Mouse (Mus musculus) T-helper 17 cell (primary cell): ENCODE measurements around the gene Faap20.

Source experiments
- in situ Hi-C, 2 experiments: fragments of 300-600 bp; cut with MboI, MseI; formaldehyde crosslinking; loops; 1 replicate in 1 of 2; 2 replicates in 1 of 2; pipeline ENCODE4 v1.15.1; 2025; ENCODE audit warnings: high pct_unique_total_duplicates in 2 of 2

Gene Faap20

DNA sequence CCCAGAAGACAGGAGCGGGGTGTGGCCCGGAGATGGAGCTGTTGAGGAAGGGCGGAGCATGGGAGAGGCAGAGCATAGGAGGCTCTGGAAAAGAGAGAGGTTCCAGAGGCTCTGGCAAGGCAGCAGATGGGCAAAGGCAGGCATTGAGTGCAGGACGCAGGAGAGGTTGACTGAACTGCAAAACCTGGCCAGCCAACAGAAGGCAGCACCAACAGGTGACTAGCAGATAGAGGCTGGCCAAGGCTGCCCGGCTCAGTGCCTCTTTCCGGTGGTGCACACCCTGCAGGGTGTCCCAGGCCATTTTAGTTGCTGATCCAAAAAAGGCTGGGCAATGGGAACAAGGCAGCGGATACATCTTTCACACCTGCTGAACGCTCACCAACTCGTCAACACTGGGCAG, 7.8 kb upstream of the Faap20 start:
- in situ Hi-C loops: loop anchor here in 1 of 2 experiments (10.0 kb wide), 1 partner anchor 297 kb away; no protein-coding TSS in a partner anchor

DNA sequence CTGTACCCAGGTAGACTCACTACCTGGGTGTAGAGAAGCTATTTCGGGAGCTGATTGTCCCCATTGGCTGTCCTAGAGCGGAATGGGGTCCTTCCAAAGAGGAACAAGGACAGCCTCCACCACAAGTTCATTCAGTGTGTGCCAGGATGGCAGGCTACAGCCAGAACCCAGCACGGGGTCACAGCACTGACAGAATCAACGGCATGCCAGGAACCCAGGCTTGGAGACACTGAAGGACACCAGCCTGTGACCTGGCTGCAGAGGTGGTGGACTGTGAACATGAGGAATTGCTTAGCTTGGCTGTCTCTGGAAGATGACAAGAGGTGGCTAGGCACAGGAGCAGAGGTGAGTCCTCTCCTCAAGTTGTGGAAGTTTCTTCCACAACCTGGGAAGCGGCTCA, 7.3 kb upstream of the Faap20 start:
- in situ Hi-C loops: loop anchor here in 1 of 2 experiments (10.0 kb wide), 1 partner anchor 297 kb away; no protein-coding TSS in a partner anchor

DNA sequence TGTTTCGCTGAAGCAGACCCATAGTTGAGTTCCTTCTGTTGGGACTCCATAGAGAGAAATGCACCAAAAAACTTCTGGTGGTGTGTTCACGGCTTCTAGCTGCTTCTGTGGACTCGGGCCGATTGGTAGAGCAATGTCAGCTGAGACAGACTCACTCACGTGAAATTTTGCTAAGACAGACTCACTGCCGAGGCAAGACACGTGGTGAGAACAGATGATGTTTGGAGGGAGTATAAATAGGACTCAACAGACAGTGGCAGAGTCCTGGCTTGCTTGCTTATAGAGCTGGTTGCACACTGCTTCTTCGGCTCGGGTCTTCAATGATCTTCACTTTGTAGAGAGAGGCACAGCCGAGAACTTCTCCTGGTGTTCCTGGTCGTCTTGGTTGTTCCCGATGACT, 6.4 kb upstream of the Faap20 start:
- in situ Hi-C loops: loop anchor here in 1 of 2 experiments (10.0 kb wide), 1 partner anchor 298 kb away; no protein-coding TSS in a partner anchor

DNA sequence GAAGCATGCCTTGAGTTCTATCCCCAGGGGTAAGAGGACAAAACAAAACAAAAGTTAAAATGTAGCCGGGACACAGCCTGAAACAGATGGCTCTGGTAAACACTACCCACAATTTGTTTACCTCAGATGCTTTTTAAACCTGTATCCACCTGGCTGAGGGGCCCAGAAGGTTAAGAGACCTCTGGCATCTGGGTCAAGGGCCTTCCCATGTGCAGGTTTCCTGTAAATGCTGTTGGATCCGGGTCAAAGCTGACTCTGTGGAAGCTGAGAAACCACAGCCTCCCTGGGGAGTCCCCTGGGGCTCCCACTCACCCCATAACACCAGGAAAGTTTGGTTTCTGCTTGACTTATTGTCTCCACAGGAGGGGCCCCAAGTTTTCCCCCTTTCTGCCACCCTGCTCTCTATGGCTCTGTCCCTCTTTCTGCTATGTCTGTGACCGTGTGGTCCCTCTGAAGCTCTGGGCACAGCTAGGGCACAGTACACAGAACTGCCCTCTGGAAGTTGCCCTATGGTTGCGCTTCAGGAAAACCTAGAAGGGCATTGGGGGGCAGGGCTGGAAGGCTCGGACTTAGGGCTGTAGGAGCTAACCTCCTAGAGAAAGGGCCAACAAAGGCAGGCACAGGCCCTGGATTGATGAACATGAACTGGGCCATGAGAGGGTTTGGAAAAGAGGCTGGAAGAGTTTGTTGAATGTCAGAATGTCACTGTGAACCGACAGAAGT, 3.7 kb upstream of the Faap20 start:
- in situ Hi-C loops: loop anchor here (5.0 to 10.0 kb wide), 4 partner anchors 49 to 301 kb away; no protein-coding TSS in a partner anchor

DNA sequence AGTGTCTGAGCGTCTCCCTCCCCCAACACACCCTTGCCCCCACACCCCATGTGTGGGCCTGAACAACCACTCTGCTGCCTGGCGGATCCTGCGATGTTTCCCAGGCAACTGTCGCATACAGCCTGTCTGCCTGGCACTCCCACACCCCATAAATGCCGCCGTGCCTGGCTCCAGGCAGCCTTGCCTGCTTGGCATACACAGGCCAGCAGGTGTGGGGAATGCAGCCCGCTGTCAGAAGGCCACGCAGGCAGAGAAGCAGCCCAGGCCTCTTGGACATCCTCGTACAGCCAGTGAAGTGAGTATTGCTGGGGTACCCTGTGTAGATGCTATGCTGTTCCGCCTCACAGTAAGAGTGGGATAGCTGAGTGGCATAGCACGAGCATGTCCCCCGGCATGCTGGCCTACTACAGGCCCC, 2.9 kb upstream of the Faap20 start:
- in situ Hi-C loops: loop anchor here (5.0 to 10.0 kb wide), 4 partner anchors 49 to 302 kb away; no protein-coding TSS in a partner anchor

DNA sequence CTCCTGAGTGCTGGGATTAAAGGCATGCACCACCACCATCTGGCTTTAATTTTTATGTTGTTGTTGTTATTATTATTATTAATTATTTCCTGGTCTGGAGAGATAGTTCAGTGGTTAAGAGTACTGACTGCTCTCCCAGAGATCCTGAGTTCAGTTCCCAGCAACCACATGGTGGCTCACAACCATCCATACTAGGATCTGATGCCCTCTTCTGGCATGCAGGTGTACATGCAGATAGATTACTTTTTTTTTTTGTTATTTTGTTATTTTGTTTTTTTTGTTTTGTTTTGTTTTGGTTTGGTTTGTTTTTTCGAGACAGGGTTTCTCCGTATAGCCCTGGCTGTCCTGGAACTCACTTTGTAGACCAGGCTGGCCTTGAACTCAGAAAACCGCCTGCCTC, 1.5 kb upstream of the Faap20 start:
- in situ Hi-C loops: loop anchor here (5.0 to 10.0 kb wide), 4 partner anchors 51 to 303 kb away; no protein-coding TSS in a partner anchor

DNA sequence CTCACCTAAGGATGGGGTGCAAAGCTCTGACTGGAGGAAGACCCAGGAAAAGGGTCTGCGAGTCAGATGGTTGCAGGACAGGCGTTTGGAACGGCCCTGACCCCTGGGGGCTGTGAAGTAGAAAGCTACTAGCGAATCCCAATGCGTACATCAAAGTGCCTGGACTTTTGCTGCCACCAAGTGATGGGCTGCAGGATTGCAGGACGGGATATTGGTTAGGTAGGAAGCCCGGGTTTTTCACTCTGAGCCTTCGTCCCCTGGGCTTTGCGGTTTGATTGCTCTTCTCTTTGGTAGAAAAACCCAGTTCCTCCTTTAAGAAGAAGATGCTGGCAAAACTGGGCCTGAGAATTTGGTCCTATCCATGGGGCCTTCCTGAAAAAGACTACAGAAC, 350 bp upstream of the Faap20 start:
- in situ Hi-C loops: loop anchor here (5.0 to 10.0 kb wide), 4 partner anchors 52 to 304 kb away; no protein-coding TSS in a partner anchor

DNA sequence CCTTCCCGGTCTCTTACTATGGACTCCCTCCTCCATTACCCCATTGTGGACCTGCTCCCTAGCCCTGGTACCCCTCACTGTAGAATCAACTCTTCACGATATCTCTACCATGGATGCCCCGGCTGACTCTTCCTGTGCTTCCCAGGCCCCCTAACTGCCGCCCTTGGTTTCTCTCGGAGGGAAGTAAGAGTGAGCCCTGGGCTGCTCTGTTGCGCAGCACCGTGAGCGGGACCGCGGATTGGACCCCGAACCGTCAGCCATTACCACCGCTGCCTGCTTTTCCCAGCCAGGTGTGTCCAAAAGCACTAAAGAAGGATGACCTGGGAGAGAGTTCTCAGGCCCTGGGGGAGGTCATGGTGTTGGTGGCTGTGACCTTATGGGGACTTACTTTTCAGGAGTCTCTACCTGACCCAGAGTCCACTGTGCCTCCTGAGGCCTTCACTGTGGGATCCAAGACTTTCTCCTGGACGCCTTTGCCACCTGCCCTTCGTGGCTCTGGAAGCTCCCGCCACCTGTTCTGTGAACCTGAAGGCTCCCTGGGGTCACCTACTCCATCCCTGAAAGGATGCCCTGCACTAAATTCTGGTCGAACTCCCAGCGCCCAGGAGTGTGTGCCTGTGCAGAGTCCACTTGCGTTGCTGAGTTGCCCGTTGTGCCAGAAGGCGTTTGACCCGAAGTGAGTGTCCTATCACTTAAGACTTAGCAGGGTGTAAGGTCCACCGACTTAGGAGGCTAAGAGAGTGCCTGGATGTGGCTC, 937 bp downstream of the Faap20 start:
- in situ Hi-C loops: no loop called here

DNA sequence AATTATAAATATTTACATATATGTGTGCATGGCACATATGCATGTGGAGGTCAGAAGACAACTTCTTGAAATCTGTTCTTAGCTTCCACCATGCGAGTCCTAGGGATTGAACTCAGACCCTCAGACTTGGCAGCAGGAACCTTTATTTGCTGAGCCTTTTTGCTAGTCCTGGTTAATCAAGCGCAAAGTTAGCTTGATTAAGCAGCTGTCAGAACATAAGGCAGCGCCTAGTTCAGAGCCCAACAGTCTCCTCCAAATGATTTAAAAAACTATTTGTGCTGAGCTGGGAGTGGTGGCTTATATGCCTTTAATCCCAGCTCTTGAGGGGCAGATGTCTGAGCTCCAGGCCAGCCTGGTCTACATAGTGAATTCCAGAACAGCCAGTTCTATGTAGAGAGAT, 1.5 kb downstream of the Faap20 start:
- in situ Hi-C loops: no loop called here

DNA sequence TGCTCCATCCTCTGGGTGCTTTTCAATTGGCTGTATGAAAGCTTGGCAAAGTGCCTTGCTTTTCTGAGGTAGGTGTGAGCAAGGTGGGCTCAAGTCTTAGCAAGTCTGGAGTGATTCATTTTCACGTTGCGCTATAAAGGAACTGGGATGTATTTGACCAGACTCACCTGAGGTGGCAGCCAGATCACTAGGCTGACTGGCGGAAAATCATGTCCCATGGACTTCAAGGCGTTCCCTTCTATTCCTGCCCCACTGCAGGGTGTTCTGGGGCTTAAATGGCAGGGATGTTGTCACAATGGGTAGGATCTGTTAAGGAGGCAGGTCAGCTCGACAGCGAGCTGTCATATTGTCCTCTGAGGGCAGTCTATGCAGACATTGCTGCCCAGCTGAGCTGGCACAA, 2.7 kb downstream of the Faap20 start:
- in situ Hi-C loops: no loop called here

DNA sequence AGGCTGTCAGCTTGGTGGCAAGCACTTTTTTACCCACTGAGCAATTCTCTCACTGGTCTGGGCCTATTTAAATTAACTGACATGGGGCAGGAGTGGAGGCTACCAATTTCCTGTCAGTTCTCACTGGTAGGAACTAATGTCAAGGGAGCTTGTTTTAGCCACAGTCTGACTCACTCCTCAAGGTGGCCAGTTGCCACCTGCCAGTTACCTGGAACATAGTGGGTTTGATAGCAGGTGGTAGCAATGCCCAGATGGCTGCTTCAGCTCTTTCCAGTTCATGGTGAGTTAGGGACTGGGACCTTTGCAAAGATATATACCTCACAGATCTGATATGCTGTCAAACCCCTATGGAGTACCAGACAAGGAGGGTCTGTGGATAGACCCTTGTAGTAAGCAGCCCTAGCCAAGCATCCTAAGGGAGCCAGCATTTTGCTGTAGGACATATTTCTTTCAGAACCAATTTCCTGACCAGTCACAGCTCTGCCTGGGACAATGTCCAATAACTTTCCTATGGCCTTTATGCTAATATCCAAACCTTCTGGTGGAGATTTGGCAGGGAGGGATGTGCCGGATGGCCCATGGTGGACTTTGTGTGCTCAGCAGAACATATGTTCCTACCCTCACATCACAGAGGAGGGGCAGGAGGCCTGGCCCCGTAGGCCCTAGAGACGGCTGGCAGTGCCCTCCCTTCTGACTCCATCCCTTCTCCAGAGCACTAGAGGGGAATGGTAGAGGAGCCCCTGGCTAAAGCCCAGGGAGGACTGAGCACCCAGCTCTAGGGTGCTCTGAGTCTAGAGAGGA, 15.1 kb downstream of the Faap20 start:
- in situ Hi-C loops: loop anchor here in 1 of 2 experiments (5.0 kb wide), 1 partner anchor 88 kb away; no protein-coding TSS in a partner anchor

DNA sequence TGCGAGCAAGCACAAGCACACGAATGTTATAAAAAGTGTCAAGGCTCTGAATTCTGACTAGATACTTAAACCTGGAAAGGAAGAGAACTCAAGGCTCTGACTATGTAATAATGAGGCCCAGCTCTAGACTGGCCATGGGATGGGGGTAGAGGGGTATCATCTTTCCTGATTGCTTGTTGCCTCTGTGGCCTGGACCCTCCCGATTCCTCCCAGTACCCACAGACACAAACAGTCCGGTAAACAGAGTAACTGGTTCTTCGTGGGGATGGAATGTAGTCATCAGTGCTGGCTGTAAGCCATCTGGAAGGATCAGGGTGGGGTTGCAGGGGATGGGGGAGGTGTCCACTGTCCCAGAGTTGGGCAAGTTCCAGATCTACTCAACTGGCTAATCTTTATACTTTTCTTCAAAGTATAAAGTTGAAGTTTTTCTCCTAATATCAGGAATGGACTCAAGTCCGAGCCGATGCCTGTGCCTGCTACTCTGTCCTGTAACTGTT, 17.5 kb downstream of the Faap20 start:
- in situ Hi-C loops: no loop called here

DNA sequence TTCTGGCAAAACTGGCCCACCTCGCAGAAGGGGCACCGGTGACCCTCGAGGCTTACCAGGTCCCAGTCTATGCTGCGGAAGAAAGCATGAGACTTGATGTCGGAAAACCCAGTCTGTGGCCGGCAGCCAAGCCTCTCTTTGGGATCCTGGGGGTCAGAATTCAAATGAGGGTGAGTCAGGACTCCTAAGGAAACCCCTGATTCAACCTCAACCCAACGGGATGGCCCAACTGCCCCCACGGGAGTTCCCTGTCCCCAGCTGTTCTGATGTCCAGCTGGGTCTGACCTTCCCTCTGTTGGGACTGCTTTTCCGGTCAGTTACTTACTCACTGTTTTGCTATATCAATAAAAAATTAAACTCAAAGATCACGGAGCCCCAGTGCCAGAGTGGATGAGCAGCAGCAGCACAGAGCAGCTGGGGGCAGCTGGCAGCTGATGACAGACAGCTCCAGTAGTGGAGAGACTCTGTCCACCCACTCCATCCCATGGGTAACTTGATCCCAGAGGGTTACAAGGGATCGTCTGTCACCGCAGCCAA, 18.1 kb downstream of the Faap20 start:
- in situ Hi-C loops: no loop called here

DNA sequence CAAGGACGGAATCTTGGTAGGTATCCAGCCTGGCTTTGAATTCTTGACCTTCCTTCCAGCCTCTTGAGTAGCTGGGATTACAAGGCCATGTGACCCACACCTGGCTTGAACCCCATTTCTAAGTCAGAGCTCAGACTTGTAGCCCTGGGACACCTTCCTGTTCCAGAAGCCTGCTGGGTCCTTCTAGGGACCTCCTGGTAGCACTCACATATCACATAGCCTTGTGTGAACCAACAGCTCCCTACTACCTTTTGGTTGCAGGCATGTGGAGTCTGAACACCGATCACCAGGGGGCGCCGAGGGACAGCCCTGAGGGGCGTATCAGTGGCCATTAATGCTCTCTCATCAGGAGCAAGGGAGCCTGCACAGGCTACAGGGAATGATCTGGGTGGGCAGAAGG, 18.8 kb downstream of the Faap20 start:
- in situ Hi-C loops: no loop called here

DNA sequence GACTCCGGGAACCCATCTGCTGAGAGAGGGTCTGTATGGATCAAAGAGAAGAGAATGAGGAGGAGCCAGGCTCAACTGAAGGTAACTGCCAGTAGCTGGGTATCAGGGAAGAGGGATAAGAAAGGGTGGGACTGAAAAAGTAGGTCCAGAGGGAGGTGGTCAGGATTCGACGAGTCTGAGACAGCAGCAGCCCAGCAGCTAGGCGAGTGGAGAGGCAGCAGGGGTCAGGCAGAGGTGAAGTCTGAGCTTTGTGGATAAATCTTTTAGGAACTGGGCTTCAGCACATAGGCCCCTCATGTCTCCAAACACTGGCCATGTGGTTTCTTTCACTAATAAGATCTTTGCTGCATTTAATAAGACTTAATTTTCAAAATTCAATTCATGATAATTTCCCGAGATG, 24.8 kb downstream of the Faap20 start:
- in situ Hi-C loops: no loop called here

DNA sequence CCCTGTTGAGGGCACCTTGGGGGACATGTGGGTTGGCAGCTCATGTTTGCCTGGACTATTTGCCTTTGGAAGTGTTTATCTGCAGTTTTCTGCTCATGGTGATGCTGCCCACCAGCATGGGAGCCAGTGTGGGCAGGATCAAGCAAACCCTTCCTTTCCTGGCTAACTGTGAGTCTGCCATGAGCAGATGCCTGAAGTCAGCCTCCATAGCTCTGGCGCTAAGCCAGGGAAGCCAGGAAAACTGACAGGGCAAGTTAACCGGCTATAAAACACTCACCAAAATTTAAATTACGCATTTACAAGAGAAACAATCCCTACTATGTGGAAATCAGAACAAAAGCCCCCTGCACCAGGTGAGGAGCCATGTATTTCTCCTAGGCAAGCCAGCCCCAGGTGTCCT, 25.2 kb downstream of the Faap20 start:
- in situ Hi-C loops: no loop called here

DNA sequence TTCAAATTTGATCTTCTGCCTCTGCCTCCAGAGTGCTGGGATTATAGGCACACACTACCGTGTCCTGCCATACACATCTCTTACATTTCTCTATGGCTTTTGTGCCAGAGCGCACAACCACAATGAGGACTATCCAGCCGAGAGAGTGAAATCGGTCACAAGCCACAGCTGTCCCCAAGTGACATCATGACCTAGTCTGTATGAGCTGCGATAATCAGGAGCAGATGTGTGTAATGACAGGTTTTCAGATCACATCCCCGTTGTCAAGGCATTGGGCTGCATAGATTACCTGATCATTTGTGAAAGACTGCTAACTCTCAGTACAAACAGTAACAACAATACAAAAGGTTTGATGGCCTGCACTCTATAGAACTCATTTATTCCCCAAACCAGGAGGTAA, 28.4 kb downstream of the Faap20 start:
- in situ Hi-C loops: no loop called here

DNA sequence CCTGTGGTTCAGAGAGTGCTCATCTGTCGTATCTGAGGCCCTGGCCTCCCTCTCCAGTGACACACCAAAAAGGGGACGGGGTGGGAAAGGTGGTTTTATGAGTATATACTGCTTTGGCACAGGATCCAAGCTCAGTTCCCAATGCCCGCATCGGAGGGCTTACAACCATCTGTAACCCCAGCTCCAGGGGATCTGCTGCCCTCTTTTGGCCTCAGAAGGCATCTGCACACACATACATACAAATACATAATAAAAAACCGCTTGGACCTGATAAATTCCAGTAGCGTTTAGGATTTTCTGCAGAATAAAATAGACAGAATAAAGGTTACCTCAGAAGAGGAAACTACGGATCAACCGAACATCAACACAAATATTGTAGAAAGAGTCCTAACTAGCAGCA, 29.5 kb downstream of the Faap20 start:
- in situ Hi-C loops: no loop called here

DNA sequence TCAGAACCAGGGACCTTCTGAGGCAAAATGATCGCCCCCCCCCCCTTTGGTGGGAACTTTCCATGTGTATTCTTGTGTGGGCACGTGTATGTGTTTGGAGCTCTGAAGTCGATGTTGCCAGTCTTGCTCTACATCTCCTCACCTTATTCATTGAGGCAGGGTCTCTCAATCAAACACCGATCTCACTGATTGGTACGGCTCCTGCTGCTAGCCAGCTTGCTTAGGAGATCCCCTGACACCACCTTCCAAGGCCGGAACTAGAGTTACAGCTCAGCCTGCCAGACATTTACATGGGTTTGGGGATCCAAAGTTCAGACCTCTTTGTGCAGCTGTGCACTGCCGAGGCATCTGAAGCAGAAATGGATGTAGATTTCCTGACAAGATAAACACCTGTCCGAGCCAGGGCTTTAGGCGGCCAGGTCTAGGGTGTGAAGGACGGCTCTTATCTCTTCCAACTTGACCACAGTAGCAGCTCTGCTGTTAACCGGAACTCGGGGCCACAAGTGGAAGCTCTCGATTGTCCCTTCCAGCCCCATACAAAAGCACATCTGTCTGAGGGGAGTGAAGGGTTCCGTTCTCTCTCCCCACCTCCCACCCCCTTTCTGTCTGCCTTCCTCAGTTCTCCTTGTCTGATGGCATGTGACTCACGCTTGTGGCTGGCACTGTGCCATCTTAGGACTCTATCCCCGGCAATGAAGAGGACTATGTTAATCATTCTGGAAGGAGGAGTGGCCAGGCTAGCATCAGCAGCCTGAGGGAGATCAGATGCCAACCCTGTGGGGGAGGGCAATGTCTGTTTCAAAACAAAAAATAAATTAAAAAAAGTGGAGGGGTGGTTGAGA, 30.5 kb downstream of the Faap20 start:
- in situ Hi-C loops: loop anchor here in 1 of 2 experiments (10.0 kb wide), 1 partner anchor 745 kb away; no protein-coding TSS in a partner anchor

DNA sequence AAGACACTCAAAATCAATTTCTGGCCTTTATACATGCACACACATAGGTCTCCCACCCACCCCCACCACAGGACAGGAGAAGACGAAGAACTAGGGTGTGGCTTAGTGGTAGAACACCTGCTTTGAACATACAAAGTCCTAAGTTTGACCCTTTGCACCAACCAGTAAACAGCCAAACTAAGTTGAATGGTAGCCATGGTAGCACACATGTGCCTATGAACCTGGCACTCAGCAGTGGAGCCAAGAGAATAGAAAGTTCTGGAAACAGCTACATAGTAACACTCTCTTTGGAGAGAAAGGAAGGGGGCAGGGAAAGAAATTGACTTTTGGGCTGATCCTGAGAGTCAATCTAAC, 31.1 kb downstream of the Faap20 start:
- in situ Hi-C loops: loop anchor here in 1 of 2 experiments (10.0 kb wide), 1 partner anchor 746 kb away; no protein-coding TSS in a partner anchor
